Mouse (Mus musculus): Measurements from ENCODE around the gene Cep131. TPM values are rescaled to one million over a fixed set of nuclear protein-coding genes. Genes with fewer than 3 reads are reported as not detected.

Gene Cep131
- 10 to 100 TPM in 1 of 2 experiments, 1 to 10 TPM in 1; 6.5 to 10.5 TPM for total RNA-seq (2021)
- long read RNA-seq, experiment 1, transcript Cep131-201 (26 exons, 3,578 nt): major isoform, 8 of 11 reads
- long read RNA-seq, experiment 1, partial matches to known transcripts: 2 of 11 reads
- long read RNA-seq, experiment 1, other reads (novel, unspliced or antisense): 1 of 11 reads
- long read RNA-seq, experiment 2, partial matches to known transcripts: 3 of 5 reads
- long read RNA-seq, experiment 2, other reads (novel, unspliced or antisense): 0 of 5 reads

- DNase-seq: peak; percentile 99
Observed at GRCm38 (mm10) chr11:120086702-120087152, at the start of gene Cep131. TSS of gene Cep131 (minus strand) at chr11:120086827.

DNA sequence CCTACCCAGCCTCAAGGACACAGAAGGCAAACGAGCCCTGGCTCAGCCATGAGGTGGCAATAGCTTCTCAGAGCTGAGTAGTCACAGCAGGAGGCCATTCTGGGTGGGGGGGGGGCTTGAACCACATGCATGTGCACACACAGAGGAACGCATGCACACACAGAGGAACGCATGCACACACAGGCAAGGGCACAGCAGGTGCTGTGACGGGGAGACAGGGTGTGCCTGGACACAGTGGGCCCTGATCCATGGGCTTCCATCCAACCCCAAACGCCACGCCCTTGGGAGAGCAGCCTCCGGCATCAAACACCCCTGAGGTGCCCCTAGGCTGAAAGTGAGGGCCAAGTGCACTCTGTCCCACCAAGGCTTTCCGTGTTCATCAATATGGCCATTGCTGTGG, 49.6 kb upstream of the Cep131 start:
- DNase-seq: no peak

GRCm38 (mm10) chr11:120134847-120135530, 48.4 kb upstream of the Cep131 start:
- peak; percentile 55 to 58 for DNase-seq

DNA sequence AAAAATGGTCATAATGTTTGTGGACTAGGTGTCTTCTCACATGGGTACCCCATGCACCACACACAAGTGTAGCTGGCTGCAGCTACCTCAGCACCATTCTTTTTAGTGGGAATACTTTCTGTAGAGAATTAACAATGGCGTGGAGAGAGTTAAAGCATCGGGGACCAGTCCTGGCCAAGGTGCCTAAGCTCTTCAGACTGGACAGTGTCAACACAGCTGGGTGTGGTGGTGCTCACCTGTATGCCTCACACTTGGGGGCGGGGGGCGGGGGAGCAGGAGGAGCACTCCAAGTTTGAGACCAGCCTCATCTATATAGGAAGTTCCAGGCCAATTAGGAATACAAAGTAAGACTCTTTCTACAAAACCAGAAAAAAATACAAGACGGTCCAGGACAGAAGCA, 47.5 kb upstream of the Cep131 start:
- DNase-seq: no peak

GRCm38 (mm10) chr11:120129281-120129680, 42.7 kb upstream of the Cep131 start:
- no peak for DNase-seq

GRCm38 (mm10) chr11:120126845-120127244, 40.2 kb upstream of the Cep131 start:
- no peak for DNase-seq

DNA sequence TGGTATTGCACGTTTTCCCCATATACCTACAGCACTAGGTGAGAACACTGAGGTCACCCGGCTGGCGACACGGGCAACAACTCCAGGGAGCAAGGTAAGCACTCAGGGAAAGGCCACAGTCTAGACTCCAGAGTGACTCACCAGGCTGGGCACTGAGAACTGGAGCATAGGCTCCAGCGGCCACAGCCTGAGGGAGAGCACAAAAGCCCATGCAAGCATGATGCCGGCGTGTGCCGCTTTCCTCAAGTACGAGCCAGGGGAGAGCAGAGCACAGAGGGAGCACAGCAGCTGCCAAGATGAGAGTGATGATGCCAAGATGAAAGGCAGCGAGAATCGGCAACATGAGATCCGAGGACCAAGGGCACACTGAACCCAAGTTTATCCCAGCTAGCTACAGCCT, 35.5 kb upstream of the Cep131 start:
- DNase-seq: no peak

GRCm38 (mm10) chr11:120120642-120121420, 34.2 kb upstream of the Cep131 start:
- peak; percentile 40 to 82 for DNase-seq

DNA sequence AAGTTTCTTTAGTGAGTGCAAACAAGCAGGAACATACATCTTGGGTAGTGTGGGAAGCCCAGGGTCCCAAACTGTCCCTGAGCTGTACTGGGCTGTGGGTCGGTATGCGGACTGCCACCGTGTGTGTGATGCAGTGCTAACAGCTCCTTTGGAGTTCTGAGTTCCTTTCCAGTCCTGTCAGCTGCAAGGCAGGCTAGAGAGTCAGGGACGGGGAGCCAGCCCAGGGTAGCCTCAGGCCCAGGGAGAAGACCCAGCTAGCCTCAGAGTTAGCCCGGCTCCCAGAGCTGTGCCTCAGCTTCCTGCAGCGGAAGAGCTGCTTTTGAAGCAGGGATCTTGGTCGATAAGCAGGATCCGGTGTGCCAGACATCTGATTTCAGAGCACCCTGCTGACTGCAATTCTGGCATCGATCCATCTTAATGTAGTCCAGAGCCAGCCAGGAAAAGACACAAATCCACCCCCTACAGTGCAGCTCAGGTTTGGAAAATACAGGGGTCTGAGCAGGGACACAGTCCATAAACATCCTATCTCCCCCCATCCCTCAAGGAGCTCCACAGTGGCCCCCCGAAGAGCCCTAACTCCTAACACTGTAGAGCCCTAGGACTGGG, 33.4 kb upstream of the Cep131 start:
- no peak for DNase-seq

DNA sequence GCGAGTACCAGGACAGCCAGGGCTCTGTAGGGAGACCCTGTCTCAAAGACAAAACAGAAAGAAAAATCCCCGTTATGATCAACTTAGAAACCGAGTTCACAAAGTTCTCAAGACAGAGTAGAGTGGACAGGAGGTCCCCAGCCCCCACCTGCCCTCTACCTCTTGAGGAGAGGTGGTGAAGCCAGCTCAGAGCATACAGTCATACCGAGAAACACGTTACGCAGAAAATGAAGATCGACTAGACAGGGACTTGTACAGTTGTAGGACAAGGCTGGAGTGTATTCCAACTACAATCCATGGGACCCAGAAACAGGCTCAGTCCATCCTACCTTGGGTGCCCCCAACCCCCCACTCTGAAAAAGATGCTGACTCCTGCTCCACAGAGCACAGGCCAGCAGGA, 32.5 kb upstream of the Cep131 start:
- no peak for DNase-seq

DNA sequence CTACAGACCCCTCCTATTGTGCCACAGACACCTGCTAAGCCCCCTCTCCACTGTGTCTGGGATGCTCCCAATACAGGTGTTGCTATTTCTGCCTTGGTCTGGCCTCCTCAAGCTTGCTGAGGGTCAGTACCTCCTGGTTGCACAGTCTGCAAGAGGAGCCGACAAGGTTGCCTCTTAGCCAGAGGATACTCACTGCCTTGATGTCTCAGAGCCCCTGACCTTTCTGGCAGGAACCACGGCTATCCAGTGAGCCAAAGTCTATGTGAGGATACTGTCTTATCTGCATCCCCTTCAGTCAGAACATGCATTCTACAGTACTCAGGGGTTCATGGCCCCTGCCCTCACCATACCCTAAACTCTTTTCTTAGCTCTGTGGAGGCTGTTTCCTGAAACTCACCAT, 31.0 kb upstream of the Cep131 start:
- DNase-seq: no peak

DNA sequence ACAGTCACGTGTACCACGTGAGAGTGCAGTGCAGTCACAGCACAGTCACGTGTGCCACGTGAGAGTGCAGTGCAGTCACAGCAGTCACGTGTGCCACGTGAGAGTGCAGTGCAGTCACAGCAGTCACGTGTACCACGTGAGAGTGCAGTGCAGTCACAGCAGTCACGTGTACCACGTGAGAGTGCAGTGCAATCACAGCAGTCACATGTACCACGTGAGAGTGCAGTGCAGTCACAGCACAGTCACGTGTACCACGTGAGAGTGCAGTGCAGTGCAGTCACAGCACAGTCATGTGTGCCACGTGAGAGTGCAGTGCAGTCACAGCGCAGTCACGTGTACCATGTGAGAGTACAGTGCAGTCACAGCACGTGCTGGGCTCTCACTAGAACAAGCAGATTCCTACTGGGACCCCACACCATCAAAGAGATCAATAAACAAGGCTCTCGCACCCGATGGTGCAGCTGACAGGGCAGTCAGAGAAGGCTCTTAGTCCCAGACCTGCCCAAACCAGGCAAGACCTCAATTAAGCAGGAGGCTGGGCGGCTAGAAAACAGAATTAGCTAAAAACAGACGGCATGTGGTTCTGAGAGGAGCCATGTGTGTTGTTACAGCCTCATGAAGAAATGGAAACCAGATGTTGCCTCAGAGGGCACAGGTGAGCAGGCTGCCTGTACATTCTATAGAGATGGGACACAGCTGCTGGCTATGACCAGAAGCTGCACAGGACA, 28.0 kb upstream of the Cep131 start:
- DNase-seq: no peak

DNA sequence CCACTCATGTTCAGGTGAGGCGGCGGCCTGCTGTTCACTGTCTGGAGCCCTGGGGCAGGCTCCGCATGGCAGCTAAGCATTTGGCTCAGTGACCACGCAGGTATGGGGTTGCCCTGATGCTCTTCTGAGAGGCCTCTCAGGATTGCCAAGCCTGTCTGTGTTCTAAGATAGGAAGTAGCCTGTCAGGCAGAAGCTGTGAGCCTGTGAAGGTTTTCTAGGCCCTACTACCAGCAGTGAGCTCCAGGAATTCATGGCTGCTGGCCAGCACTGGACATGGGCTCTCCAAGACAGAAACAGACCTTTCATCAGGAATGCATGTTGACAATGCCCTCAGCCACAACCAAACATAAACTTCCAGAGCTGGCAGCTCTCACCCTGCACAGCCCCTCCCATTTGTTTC, 25.5 kb upstream of the Cep131 start:
- peak; percentile 58 to 61 for DNase-seq

DNA sequence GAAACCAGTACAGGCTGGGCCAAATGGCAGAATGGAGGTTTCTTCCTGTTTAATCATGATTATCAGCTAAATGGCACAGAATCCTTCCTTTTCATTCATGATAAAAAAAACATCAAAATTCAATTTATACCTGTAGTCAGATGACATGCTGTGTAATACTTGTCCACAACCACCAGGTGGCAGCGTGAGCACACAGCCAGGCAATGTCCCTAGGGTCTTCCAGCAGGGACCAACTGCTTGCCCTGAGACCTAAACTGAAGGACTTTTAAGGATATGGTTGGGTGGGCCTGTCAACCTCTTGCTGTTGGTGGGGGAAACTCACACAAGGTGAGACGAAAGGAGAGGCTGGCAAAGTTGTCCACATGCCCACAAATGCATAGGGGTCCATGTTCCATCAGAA, 24.4 kb upstream of the Cep131 start:
- peak; percentile 50 to 84 for DNase-seq

DNA sequence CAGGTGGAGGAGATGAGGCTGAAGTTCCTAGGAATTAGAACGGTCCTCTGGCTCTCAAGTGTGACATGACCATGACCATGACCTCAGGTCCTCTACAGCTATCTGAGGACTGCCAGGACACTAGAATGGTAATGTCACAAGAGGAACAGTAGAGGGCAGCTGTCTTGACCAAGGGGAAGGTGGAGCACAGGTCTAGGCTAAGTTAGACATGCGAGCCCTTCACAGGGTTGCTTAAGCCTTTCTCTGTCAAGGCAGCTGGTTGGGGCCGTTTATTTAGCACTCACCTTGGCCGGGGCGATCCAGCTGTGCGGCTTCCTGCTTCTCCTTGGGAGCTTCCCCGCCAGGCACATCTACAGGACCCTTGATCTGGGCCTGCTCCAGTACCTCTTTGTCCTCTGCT, 23.9 kb upstream of the Cep131 start:
- no peak for DNase-seq

- no peak for DNase-seq
Observed at GRCm38 (mm10) chr11:120109558-120110210, 23.1 kb upstream of the Cep131 start.

- peak; percentile 17 to 49 for DNase-seq
Observed at GRCm38 (mm10) chr11:120107796-120108195, 21.2 kb upstream of the Cep131 start.

- DNase-seq: no peak
Observed at GRCm38 (mm10) chr11:120107026-120107425, 20.4 kb upstream of the Cep131 start.

- peak in 1 of 2 experiments; percentile 22 for DNase-seq
Observed at GRCm38 (mm10) chr11:120103431-120103997, 16.9 kb upstream of the Cep131 start.

DNA sequence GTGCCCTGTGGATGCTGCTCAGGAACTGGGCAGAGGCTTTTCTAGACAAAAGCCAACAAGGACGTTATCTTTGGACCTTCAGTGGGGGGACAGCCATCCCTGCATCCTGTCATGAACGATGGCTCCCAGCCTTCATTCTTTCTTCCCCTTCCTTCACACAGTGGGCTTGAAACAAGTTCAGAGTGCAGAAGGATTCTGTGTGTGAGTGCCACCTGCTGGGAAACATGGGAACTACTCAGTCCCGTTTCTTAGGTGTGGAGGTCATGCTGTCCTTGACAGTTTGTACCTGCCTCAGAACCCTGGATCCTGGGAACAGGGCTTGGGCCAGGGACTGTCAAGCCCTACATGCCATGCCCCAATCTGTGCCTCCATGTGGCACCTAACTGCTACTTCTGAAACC, 14.4 kb upstream of the Cep131 start:
- DNase-seq: peak; percentile 47 to 81

All from heart, adult 18-20 months (tissue).